Mouse (Mus musculus) bone marrow macrophage, adult 2 months (primary cell): ENCODE measurements around the gene Tmem35b.

Experiments used
- CTCF ChIP-seq: IDR thresholded peaks from 2 replicates; pipeline ENCODE4 v1.5.1; 2012; ENCODE audit warnings: low read depth, mild to moderate bottlenecking, low read length, moderate library complexity
- POLR2A ChIP-seq: IDR thresholded peaks from 2 replicates; pipeline ENCODE4 v1.6.1; 2012; ENCODE audit warnings: mild to moderate bottlenecking, low read depth, low read length, borderline replicate concordance

DNA sequence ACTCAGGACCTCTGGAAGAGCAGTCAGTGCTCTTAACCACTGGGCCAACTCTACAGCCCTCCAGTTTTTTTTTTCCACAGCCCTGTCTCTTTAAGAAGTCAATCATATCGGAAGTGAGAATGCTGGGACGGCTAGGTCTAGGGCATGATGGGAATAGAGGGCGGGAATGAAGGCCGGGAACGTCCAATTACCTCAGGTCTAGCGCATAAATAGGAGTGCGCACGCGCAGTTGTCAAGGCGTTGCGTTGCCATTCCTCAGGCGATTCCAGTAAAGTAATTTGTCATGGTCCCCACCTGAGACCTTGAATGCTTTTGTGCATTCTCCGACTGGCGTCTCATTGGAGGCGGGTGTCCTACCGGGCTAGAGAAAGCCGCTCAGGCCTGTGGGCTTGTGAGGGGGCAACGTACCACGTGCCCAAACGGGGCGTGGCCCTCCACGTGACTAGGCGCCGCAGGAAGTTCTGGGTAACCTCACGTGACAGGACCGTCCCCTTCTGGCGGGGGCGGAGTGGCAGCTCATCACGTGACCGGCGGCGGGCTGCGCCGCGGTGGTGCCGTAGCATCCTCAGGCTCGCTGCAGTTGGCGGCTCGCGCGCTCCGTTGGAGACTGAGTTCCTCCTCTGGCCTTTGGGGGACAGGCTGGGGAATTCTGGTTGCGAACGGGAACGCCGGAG, 46.5 kb upstream of the Tmem35b start, which contains the start of gene Zmym6:
- no peak for TF ChIP-seq CTCF
- no peak for TF ChIP-seq POLR2A
